Mouse (Mus musculus): ENCODE measurements around the gene Tpd52l1.
"Not testable (repeated sequence)": the region's sequence is repeated elsewhere in the genome, so short reads cannot be mapped to it uniquely, and the experiment has no call there.

Tpd52l1 gene

DNA sequence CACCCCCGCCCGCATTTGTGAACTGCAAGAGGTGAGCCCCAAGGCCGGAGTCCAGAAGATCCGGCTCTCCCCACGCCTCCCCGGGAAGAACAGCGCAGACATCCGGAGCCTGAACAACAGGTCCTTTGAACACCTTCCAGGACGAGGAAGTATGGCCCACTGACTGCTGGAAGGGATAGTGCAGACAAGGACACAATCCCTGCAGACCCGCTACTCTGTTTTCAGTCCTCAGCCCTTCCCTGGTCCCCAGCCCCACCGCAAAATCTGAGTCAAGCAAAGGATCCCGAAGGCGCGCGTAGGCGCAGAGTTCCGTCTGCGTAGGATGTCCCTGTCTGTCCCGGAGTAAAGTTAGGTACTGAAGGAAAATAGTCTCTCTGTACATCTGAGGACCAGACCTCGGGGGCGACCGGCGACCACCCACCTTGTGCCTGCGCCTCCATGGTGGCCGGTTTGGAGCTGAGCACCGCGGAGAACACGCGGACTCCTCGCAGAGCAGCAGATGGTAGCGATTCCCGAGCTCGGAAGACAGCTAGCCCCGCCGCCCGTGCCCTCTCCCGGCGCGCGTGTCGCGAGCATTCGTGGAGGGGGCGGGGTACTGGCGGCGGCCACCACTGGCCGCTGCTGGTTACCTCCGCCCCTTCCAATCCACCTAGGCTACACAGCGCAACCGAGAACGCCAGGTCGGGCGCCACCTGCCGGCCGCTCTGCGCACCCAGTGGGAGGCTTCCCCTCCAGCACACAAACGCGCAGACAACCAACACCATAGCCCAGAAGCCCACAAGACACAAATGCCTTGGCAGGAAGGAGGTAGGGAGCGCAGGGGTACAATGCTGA lies at the start of gene Tpd52l1:
TSS of gene Tpd52l1 (minus strand) at position 668 of the 834 bp plus-strand sequence.
- peak; percentile 57 to 73 for DNase-seq

DNA sequence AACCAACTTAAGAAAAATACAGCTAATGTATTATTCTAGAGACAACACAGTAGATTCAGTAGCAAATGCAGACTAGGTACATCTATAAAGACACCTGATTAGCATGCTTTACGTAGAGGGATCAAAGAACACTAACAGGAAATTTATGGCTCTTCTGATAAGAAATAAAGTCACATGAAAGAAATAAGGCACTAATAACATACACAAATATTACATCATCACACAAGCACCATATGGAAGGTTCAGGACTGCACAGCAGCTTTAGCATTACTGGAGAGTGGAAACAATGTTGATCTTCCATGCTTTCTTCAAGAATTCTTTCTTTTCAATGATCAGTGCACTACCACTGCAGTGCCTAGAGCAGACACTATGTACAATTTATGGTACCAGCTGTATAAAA lies 48.5 kb upstream of the Tpd52l1 start:
- DNase-seq = no peak

DNA sequence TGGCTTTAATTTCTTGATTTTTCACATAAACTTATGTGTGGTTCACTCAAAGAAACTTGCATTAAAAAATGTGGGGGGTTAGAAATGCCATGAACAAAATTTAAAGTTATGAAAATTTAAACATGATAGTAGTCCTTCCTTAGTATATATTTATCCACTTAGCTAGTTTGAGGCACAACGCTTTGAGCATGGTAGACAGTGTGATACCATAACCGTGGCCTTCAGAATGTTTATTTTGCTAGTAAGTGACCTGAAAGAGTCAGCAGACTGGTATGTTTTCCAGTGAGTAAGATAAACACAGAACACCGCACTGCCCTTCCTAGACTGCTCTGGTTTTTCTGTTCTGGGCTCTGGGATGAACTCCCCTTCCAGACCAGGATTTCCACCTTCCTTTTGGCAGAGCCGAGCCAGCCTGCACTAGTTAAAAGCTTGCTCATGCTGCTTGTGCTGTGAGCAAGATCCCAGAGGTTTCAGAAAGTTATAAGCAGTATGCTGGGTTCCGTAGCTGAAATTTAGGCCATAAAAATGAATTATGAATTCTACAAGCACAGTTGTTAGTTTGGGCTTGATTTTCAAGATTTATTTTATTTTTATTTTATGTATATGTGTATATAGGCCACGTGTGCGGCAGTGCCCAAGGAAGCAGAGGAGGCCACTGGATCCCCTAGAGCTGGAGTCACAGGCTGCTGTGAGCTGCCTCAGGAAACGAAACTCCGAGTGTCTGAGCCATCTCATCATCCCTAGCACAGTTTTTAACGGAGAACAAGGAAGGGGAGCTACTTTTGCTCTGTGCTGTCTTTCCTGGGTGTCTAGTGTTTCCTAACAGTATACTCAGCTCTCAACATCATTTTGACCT lies 21.5 kb upstream of the Tpd52l1 start:
- no peak for DNase-seq

DNA sequence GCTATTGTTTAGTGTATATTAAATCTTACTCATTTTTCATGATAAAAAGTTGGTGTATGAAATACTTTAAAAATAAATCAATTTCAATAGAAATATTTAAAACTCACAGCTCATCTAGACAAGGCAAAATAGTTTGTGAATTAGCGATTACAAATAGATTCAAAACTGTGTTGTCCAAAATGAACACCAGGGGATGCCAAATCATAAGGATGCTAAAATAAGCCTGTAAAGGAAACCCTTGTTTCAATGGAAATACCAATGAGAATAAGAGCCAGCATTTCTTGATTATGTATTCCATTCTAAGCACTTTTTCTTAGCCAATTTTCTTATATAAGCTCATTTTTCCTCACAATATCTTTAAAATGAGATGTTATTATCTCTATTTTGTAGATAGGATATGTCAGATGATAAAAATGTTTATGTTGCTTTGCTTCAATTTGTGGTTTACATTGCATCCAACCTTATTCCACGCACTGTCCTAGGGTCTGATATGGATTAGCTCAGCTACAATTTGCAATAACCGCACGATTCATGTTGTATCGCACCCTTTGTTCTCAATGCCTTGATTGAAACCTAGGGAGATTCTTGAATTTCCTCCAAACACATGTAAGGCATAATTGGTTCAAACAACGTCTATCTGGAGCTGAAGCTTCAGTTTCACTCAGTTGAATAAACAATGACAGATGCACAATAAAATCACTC lies 20.2 kb upstream of the Tpd52l1 start:
- peak; percentile 16 for DNase-seq

DNA sequence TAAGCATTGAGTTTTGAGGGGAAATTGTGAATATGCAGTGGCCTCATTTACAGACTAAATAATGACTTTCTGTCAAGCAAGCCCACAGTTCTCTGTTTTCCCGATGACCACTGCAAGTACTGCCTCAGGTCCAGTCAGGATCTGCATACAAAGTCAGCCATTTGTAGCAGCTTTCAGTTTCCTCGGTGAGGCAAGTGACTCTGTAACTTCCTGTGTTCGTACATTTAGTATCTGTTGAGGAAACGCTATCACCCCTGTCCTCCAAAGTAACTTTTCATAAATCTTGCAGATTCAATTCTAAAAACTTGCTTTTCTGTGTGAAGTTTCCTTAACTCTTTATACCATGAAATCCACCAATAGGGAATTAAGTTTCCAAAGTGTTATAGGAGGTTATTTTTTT lies 19.7 kb upstream of the Tpd52l1 start:
- DNase-seq = no peak

DNA sequence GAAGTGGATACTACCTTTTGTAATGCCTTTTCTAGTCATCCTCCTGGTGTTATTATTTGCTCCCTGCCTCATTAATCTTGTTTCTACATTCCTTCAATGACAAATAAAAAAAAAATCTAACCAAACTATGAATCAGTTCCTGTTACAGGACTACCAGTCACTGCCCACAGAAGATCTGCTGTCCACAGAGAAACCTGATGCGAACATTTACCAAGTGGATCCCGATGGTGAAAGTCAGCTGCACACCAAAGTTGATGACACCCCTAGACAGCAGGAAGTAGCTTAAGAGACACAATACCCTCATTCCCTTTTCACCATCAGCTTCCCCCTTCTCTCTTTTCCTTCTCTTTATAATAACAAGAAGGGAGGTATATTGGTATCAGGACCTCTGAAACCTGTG lies 17.3 kb upstream of the Tpd52l1 start:
- no peak for DNase-seq

DNA sequence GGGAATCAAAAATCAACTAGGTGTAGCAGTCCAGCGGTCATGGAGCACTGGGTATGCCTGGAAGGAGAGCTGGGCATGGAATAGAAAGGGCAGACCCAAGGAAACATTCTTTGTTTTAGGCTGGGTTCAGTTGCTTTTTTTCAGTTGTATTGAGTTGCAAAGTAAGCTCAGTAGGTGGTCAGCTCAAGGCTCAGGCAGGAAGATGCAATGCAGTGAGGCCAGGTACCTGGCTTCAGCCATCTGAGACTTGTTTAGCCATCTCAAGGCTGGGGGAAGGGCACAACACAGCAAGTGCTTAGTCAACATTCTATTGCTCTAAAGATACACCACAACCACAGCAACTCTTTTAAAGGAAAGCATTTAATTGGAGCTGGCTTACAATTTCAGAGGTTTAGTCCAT lies 11.0 kb upstream of the Tpd52l1 start:
- no peak for DNase-seq

DNA sequence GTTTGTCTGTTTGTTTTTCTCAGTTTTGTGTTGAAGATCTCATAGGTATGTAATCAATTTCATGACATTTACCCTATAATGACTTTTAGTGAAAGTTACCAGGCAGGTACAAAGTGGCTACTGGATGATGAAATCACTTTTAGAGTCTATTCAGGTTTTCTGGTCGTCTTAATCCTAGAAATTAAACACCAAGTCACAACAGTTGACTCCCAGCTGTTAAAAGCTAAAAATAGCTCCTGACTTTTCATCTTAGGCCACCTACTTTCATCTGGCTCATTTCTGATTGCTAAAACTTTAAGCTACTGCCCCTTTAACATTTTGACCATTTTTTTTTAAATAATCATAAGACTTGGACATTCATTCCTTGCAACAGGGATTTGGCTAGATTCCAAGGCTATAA lies 1.3 kb upstream of the Tpd52l1 start:
- DNase-seq = no peak

DNA sequence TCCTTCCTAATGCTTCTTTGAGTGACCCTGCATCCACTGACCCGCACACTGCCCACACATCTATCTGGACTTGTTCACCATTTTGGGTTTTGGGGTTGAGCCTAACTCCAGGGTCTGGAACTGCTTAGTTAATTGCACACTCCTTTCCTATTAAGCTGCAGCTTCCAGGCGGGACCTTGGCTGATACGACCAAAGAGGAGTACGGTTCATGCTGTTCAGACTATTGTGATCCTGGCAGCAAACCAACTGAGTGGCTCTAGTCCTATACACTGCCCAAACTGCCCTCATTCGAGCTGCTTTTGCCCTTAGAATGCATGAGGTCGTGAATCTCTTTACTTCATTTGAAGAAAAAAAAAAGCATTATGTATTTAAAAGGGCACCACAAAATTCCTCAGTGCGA lies 1.6 kb downstream of the Tpd52l1 start:
- DNase-seq = no peak

DNA sequence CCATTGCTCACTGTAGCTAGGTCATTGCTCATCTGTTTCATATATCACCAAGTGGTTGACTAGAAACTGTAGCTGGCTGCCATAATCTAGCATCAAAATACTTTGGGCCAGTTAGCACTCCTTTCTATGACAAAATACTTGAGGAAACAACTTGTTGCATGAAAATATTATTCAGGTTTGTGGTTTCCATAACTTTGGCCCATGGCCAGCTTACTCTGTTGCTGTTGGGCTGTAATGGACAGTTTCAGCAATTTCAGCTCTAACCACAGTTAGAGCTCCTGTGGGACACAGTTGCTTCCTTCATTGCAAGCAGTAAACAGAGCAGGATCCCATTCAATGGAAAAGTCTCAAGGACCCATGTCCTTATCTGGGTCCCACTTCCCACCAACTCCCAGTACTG lies 4.3 kb downstream of the Tpd52l1 start:
- no peak for DNase-seq

DNA sequence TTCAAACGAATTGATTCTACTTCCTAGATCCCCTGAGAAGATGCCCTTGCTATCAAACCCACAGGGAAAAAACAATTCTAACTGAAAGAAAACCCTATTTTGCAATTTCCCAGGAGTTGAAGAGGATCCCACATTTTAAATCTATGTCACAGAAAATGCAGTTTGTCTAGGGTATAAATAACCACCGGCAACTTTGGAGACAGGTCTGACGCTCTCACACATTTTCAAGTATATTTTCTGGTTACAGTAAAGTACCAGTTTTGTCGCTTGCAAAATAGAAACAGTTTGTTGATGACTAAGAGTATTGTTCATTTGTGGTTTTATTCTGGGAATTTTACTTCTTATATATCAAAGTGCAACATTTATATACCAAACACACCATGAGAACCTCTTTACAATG lies 9.7 kb downstream of the Tpd52l1 start:
- DNase-seq = no peak

DNA sequence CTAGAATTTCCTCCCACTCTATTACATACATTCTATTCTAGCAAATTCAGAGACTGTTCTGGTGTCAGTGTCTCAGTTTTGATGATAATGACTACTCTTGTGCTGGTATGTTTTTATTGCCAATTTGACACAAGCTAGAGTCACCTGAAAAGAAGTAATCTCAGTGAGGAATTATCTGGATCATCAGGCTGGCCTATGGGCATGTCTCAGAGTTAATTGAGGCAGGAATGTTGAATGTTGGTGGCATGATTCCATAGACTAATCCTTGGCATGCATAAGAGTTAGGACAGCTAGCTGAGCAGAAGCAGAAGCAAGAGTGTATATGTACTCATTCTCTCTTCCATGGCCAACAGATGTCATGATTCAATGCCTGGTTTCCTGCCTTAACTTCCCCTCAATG lies 27.8 kb downstream of the Tpd52l1 start:
- DNase-seq = no peak

DNA sequence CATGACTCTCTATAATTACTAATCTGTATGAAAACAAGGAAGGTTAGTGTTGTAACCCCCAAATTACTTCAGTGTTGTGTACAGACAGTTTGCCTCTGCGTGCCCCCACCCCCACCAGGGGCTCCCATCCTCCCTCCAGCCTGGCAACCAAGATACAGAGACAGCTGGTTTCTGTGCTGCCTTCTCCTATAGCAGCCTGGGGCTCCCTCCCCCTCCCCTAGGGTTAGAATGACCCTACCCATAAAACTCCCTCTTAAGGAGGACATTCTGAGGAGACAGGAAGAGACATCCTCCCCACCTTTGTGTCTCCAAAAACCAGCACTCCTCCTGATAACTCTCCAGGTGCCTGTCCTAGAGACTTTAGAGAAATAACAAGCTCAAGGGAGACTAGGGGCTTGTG lies 52.8 kb downstream of the Tpd52l1 start:
- no peak for DNase-seq

DNA sequence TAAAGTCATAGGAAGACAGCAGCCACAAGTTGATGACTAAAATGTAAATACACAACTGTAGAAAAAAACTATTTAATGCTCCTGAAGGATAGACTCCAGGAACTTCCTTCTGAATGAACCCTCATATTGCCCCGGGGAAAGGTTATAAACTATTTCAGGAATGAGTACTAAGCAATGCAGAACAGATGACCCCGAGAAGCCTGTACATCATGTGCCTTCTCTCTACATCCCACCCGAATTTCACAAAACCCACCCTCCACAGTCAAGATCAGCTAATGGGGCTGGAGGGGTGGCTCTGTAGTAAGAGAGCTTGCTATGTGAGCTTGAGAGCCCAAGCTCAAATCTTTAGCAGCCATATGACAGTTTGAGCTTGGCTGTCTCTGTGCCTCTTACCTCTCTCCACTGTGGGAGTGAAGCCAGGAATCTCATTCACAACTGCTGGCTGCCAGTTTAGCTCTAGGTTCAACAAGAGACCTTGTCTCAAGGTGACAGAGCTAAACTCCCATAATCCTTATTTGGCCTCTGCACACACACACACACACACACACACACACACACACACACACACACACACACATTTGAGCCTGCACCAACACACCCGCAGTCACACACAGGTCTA lies 54.9 kb downstream of the Tpd52l1 start:
- no peak for DNase-seq

DNA sequence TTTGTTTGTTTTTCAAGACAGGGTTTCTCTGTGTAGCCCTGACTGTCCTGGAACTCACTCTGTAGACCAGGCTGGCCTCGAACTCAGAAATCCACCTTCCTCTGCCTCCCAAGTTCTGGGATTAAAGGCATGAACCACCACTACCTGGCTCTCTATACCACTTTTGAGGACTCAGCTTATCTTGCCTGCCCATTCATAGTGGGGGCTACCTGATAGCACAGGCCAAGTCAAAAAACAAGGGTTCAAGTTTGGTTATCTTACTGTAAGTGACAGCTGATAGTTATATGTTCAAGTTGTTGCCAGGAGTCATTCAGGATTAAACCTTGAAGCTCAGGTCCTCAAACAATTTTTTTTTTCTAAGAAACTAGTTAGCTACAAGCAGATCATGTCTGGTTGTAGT lies 57.2 kb downstream of the Tpd52l1 start:
- not testable (repeated sequence) for DNase-seq

DNA sequence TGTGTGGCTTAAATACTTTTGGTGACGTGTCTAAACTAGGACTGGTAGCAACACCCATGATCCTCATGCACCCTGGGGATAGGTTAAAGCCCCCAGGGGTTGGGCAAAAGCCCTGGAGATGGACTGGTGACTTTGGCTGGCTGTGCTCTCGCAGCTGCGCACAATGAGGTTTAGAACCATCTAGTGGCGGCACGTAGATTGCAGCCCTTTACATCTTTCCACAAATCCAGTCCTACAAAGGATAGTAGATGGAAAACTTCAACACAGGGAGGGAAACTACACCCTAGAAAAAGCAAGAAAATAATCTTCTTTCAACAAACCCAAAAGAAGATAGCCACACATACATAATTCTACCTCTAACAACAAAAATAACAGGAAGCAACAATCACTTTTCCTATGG lies 75.6 kb downstream of the Tpd52l1 start:
- not testable (repeated sequence) for DNase-seq

DNA sequence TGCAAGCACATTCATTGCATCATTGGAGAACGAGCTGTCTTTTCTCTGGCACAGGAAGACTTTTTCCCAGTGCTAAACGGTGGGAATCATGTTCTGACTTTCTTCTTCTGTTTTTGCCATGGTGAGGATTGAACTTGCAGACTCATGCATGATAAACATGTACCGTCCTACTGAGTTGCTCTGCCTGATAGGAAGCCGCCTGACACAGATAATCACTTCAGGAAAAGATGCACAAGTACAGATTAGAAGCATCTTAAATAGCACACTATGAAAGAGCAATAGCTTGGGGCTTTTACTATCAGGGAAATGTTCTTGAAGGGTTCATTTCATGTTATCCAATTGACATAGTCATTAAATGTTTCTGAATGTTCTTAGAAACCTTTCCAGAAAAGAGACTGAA lies 86.0 kb downstream of the Tpd52l1 start:
- no peak for DNase-seq

DNA sequence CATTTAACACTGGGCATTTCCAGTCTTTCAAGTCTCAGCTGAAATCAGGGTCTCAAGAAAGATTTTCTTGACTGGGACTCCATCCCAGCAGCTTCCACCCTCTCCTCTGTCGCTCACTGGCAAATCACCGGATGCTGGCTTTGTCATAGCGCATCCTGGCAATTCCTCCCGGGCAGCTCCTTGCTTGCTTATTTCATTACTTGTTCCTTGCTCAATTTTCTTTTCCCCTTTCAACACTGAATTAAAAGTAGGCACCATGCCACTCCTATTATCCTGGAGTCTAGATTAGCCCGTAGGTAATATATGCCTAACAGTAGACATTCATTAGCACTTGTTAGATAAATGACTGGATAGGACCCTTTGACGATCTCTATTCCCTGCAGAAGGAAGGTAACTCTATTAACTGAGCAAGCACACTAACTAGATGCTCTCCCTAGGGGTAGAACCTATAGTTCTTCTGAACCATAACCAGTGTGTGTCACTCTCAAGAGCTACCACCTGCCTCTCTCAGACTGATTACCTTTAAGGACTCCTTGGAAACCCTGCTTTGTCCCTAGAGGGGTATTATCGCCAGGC lies 90.8 kb downstream of the Tpd52l1 start:
- DNase-seq = no peak

DNA sequence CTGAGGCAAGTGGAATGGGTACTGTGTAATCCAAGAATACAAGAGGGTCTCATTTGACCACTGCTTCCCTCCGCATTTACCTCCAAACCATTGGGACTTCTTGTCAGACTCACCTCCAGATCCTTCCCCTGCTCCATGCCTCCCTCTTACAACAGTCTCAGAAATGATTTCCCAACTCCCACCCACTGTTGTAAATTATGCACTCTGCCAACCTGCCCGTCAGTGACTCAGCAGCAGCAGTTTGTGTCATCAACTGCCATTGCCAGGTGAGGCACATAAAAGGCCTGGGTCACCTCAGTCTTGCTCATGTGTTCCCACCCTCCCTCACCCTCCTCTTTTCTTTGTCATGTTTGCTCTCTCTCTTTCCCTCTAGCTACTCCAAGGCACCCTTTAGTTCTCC lies 91.6 kb downstream of the Tpd52l1 start:
- DNase-seq = no peak

DNA sequence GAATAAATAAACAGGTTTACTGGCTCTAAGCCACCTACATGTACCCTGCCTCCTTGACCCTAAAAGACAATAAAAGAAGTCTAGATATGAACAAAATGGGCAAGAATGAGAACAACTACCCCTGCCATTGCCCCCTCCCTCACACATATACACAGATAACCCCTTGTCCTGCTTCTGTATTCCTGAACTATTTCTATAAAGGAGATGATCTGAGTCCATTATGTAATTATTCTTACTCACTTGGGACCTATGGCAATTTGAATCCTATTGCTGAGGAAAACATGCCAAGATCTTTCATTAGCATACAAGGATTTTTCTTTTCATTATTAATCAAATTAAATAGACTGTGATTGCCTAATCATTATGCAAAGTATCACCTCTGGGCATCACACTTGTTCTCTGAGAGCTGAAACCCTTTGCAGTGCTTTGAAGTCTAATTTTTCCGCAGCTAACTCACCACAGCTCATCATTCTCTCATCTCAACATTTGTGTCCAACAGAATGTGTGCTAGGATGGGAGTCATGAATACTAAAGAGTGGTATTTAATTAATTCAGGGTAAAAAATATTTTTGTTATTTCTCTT lies 92.8 kb downstream of the Tpd52l1 start:
- DNase-seq = no peak

DNA sequence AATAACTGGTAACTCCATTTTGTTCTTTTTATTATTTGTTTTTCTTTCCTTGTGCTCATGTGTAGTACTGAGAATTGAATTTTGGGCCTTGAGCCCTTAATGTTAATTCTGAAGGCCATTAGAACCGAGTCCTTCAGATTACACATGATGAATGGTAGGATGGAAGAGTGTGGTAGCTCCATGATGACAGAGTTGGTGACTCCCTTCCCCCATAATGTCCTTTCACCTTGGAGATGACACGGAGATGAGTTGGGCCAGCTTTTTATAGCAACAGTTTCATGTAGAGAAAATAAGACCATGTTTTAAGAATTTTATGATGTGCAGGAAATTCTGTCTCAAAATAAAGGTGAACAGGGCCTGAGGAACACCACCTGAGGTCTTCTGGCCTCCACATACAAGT lies 94.7 kb downstream of the Tpd52l1 start:
- no peak for DNase-seq

DNA sequence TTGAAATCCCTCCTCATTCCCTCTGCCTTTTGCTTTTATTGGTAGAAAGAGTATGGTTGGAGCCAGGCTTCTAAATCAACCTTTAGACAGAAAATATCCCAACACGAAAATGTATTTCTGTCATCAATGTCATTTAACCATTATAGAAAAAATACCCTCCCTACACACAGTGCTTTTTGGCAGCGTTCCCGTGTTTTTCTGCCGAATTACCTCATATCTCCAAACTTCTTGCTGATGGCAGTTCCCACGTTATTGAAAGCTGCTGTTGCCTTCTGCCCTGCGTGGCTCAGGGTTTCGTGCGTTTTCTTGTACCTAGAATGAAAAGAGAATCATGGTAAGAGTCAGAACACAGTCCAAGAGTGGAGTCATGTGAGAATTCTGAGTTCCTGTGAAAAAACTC lies 99.4 kb downstream of the Tpd52l1 start:
- DNase-seq = no peak

Measured in cerebellum, adult 18-20 months (tissue).